Mouse (Mus musculus) heart, embryonic 13.5 days (tissue): ENCODE results near the gene Foxp1. TPM values are rescaled to one million over a fixed set of nuclear protein-coding genes. Genes with fewer than 3 reads are reported as not detected.

Experiments
- ATAC-seq: fragments of 200-750 bp; cut with Nextera tagmentation; 2 replicates; pipeline ENCODE4 v1.8.0; 2017; ENCODE audit warnings: moderate TSS enrichment; ENCODE audit not compliant: insufficient number of reproducible peaks, low FRiP score, low TSS enrichment; ENCODE audit errors: extremely low read depth
- H3K27ac ChIP-seq: fragments of 300-500 bp; sonication (generic); replicated peaks from 2 replicates; pipeline ENCODE4 v1.5.1; 2015; ENCODE audit warnings: moderate library complexity, mild to moderate bottlenecking, inconsistent platforms
- H3K27me3 ChIP-seq: fragments of 300-500 bp; sonication (generic); replicated peaks from 2 replicates; pipeline ENCODE4 v1.6.1; 2015; ENCODE audit warnings: mild to moderate bottlenecking, inconsistent platforms
- H3K36me3 ChIP-seq: fragments of 300-500 bp; sonication (generic); 2 replicates; pipeline ENCODE4 v1.6.1; 2015; ENCODE audit warnings: mild to moderate bottlenecking, inconsistent platforms
- H3K4me1 ChIP-seq: fragments of 300-500 bp; sonication (generic); 2 replicates; pipeline ENCODE4 v1.6.1; 2015; ENCODE audit warnings: inconsistent platforms
- H3K4me2 ChIP-seq: fragments of 300-500 bp; sonication (generic); 2 replicates; pipeline ENCODE4 v1.6.1; 2015; ENCODE audit warnings: inconsistent platforms, mild to moderate bottlenecking, moderate library complexity
- H3K4me3 ChIP-seq: fragments of 300-500 bp; sonication (generic); 2 replicates; pipeline ENCODE4 v1.5.1; 2015; ENCODE audit warnings: moderate library complexity, mild to moderate bottlenecking, inconsistent platforms
- H3K9ac ChIP-seq: fragments of 300-500 bp; sonication (generic); 2 replicates; pipeline ENCODE4 v1.6.1; 2015; ENCODE audit warnings: inconsistent platforms, mild to moderate bottlenecking, moderate library complexity
- H3K9me3 ChIP-seq: fragments of 300-500 bp; sonication (generic); 2 replicates; pipeline ENCODE4 v1.6.1; 2016; ENCODE audit warnings: inconsistent platforms
- WGBS: fragments of 180-500 bp; shearing (Covaris S2); methylation state at CpG from one replicate; pipeline ENCODE4 v1.1.7; 2015; ENCODE audit warnings: mixed read lengths; 5-methylcytosine and 5-hydroxymethylcytosine counted together
- polyA plus RNA-seq: library from polyadenylated mRNA; unstranded; fragments of >200 nt; fragmentation: Nextera tagmentation; extraction: Ambion mirVana; gene quantifications from 2 replicates; pipeline ENCODE4 v1.2.1, GENCODE M21; 2015

Foxp1 gene
- polyA plus RNA-seq, 1 experiment from 2014 or later: 71.7 TPM

GRCm38 (mm10) chr6:99458775-99459174, 63.7 kb downstream of the Foxp1 start:
- H3K36me3 ChIP-seq: peaks cover 13% of the 10 kb centered on the region
- 83% methylated on average over 4 of the region's 4 CpGs for WGBS
- H3K4me2 ChIP-seq: no peak overlapping the region

GRCm38 (mm10) chr6:99453763-99454520, 68.6 kb downstream of the Foxp1 start:
- peaks cover 13% of the 10 kb centered on the region for H3K36me3 ChIP-seq
- H3K4me2 ChIP-seq: no peak overlapping the region
- H3K4me1 ChIP-seq: peaks cover 40% of the 10 kb centered on the region
- H3K4me3 ChIP-seq: no peak overlapping the region
- WGBS: 90% methylated on average over 7 of the region's 7 CpGs
- no peak overlapping the region for H3K27ac ChIP-seq
- no peak overlapping the region for H3K9ac ChIP-seq
- no peak for ATAC-seq
- no peaks in the 10 kb centered on the region for H3K27me3 ChIP-seq
- no peaks in the 10 kb centered on the region for H3K9me3 ChIP-seq

More at GRCm38 (mm10) chr6:99458775-99459174, 63.7 kb downstream of the Foxp1 start:
- Histone ChIP-seq H3K27ac (no peak overlapping the region), H3K9ac (no peak overlapping the region), H3K4me3 (no peak overlapping the region), H3K4me1 (0 out of 2 replicates have a peak, but pooled peaks cover 1% of the 10 kb centered on the region), H3K9me3 (no peaks in the 10 kb centered on the region), H3K27me3 (no peaks in the 10 kb centered on the region)
- ATAC-seq: no peak

GRCm38 (mm10) chr6:99452638-99453185, 69.8 kb downstream of the Foxp1 start:
- H3K27me3 ChIP-seq: no peaks in the 10 kb centered on the region
- no peak overlapping the region for H3K4me3 ChIP-seq
- no peak overlapping the region for H3K9ac ChIP-seq
- H3K4me1 ChIP-seq: peaks cover 40% of the 10 kb centered on the region
- 49% methylated on average over 2 of the region's 2 CpGs for WGBS
- no peaks in the 10 kb centered on the region for H3K9me3 ChIP-seq
- no peak for ATAC-seq
- peak overlapping the region; percentile 67; the same call in 1 of the 2 replicates for H3K27ac ChIP-seq
- peaks cover 13% of the 10 kb centered on the region for H3K36me3 ChIP-seq
- no peak overlapping the region for H3K4me2 ChIP-seq

GRCm38 (mm10) chr6:99451479-99451878, 71.0 kb downstream of the Foxp1 start:
- peaks cover 40% of the 10 kb centered on the region for H3K4me1 ChIP-seq
- no peak overlapping the region for H3K9ac ChIP-seq
- WGBS: 19% methylated on average over 11 of the region's 11 CpGs
- ATAC-seq: no peak
- no peak overlapping the region for H3K4me3 ChIP-seq
- peaks cover 13% of the 10 kb centered on the region for H3K36me3 ChIP-seq
- peak overlapping the region; percentile 33 for H3K4me2 ChIP-seq
- no peaks in the 10 kb centered on the region for H3K9me3 ChIP-seq
- H3K27me3 ChIP-seq: no peaks in the 10 kb centered on the region
- peak overlapping the region; percentile 67 for H3K27ac ChIP-seq

- Histone ChIP-seq H3K4me3 (no peak overlapping the region), H3K27me3 (no peaks in the 10 kb centered on the region), H3K9me3 (no peaks in the 10 kb centered on the region), H3K4me1 (peaks cover 29% of the 10 kb centered on the region), H3K27ac (no peak overlapping the region), H3K9ac (no peak overlapping the region), H3K36me3 (no peaks in the 10 kb centered on the region; the same call in 1 of the 2 replicates), H3K4me2 (no peak overlapping the region)
- 69% methylated on average over 4 of the region's 4 CpGs for WGBS
- ATAC-seq: no peak
Measured at GRCm38 (mm10) chr6:99447447-99447846, 75.1 kb downstream of the Foxp1 start.

GRCm38 (mm10) chr6:99446801-99447415, 75.6 kb downstream of the Foxp1 start:
- no peak for ATAC-seq
- peaks cover 24% of the 10 kb centered on the region for H3K4me1 ChIP-seq
- 82% methylated on average over 12 of the region's 12 CpGs for WGBS
- no peak overlapping the region for H3K4me3 ChIP-seq
- H3K27me3 ChIP-seq: no peaks in the 10 kb centered on the region
- H3K9me3 ChIP-seq: no peaks in the 10 kb centered on the region
- no peak overlapping the region for H3K27ac ChIP-seq
- H3K9ac ChIP-seq: no peak overlapping the region
- no peaks in the 10 kb centered on the region; the same call in 1 of the 2 replicates for H3K36me3 ChIP-seq
- no peak overlapping the region for H3K4me2 ChIP-seq

GRCm38 (mm10) chr6:99443460-99443859, 79.1 kb downstream of the Foxp1 start:
- peaks cover 32% of the 10 kb centered on the region for H3K4me1 ChIP-seq
- no peak overlapping the region for H3K9ac ChIP-seq
- no peak for ATAC-seq
- no peaks in the 10 kb centered on the region; the same call in 1 of the 2 replicates for H3K36me3 ChIP-seq
- WGBS: 56% methylated on average over 5 of the region's 5 CpGs
- H3K4me2 ChIP-seq: no peak overlapping the region
- no peaks in the 10 kb centered on the region for H3K9me3 ChIP-seq
- H3K27me3 ChIP-seq: no peaks in the 10 kb centered on the region
- no peak overlapping the region for H3K27ac ChIP-seq
- H3K4me3 ChIP-seq: no peak overlapping the region

- no peak overlapping the region for H3K9ac ChIP-seq
- no peaks in the 10 kb centered on the region for H3K36me3 ChIP-seq
- no peak for ATAC-seq
- no peak overlapping the region for H3K27ac ChIP-seq
- H3K4me3 ChIP-seq: no peak overlapping the region
- H3K27me3 ChIP-seq: no peaks in the 10 kb centered on the region
- whole genome bisulfite sequencing: 71% methylated on average over 7 of the region's 7 CpGs
- no peak overlapping the region for H3K4me2 ChIP-seq
- H3K9me3 ChIP-seq: no peaks in the 10 kb centered on the region
- peaks cover 45% of the 10 kb centered on the region for H3K4me1 ChIP-seq
Measured at GRCm38 (mm10) chr6:99441100-99441499, 81.4 kb downstream of the Foxp1 start.

GRCm38 (mm10) chr6:99440606-99441005, 81.9 kb downstream of the Foxp1 start:
- Histone ChIP-seq H3K9ac (no peak overlapping the region), H3K4me3 (no peak overlapping the region), H3K4me2 (no peak overlapping the region), H3K27me3 (no peaks in the 10 kb centered on the region), H3K9me3 (no peaks in the 10 kb centered on the region), H3K27ac (peak overlapping the region; percentile 74), H3K36me3 (no peaks in the 10 kb centered on the region), H3K4me1 (peaks cover 46% of the 10 kb centered on the region)
- no peak for ATAC-seq
- 88% methylated on average over 2 of the region's 2 CpGs for WGBS

- peaks cover 46% of the 10 kb centered on the region for H3K4me1 ChIP-seq
- WGBS: 14% methylated on average over 9 of the region's 9 CpGs
- H3K27ac ChIP-seq: peak overlapping the region; percentile 74
- H3K27me3 ChIP-seq: no peaks in the 10 kb centered on the region
- ATAC-seq: no peak
- 0 out of 2 replicates have a peak overlapping the region, but pooled peaks have one; percentile 0 for H3K4me3 ChIP-seq
- H3K36me3 ChIP-seq: peaks cover 4% of the 10 kb centered on the region
- H3K9ac ChIP-seq: peak overlapping the region; percentile 68
- no peaks in the 10 kb centered on the region for H3K9me3 ChIP-seq
- peak overlapping the region; percentile 52 for H3K4me2 ChIP-seq
Measured at GRCm38 (mm10) chr6:99439878-99440361, 82.6 kb downstream of the Foxp1 start.

GRCm38 (mm10) chr6:99439214-99439877, 83.2 kb downstream of the Foxp1 start:
- peaks cover 46% of the 10 kb centered on the region for H3K4me1 ChIP-seq
- H3K36me3 ChIP-seq: peaks cover 10% of the 10 kb centered on the region
- H3K9me3 ChIP-seq: no peaks in the 10 kb centered on the region
- WGBS: 31% methylated on average over 9 of the region's 9 CpGs
- ATAC-seq: no peak
- H3K4me3 ChIP-seq: 0 out of 2 replicates have a peak overlapping the region, but pooled peaks have one; percentile 0
- no peaks in the 10 kb centered on the region for H3K27me3 ChIP-seq
- peak overlapping the region; percentile 68 for H3K9ac ChIP-seq
- peak overlapping the region; percentile 74 for H3K27ac ChIP-seq
- peak overlapping the region; percentile 52 for H3K4me2 ChIP-seq
